ENCODE assay signal across 8 mouse cellular contexts in the genomic region with DNA sequence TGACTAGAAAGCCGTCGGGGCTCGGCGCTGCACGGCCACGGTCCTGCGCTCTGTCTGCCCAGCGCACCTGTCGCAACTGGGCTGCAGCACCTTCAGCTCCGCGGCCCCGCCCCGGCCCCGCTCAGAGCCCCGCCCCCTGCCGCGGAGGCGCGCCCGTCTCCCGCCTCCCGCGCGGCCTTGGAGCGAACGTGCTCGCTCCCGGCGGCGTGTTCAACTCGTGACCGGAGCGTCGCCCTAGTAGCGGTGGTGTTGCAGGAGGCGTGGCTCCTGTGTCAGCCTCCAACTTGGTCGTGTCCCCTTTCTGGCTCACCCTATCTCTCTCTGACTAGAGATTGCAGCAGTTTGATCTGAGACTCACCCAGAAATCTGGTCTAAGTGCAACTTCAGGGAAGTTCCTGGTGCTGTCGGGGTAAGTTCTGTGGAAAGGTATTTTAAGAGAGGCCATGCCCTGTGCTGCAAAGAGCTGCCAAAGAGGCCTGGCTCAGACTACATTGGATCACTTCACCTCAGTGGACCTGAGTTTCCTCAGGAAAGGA. TPM values are rescaled to one million over a fixed set of nuclear protein-coding genes. Genes with fewer than 3 reads are reported as not detected.
DNase-seq lines count a peak whose midpoint lies in the region; ATAC-seq and TF ChIP-seq lines count a peak whose summit lies in the region.

TSS of gene Lima1 (minus strand) at position 123 of the 536 bp plus-strand sequence.

- ATAC-seq in cerebellum, adult (ENCODE audit: insufficient number of reproducible peaks, low FRiP score, low TSS enrichment): peak; percentile 93
- ATAC-seq in forebrain, embryonic 14.5 days: peak; percentile 96
- ATAC-seq in neural tube, embryonic 15.5 days (ENCODE audit: low FRiP score): peak; percentile 94

- peak within 1 kb of the TSS; percentile 95 for H3K4me3 ChIP-seq in E14TG2a.4 (replicated peaks; ENCODE audit: low read length)
- H3K4me3 ChIP-seq in forebrain, embryonic 14.5 days (ENCODE audit: low read depth, low read length): peak within 1 kb of the TSS; percentile 71
- H3K4me3 ChIP-seq in neural tube, embryonic 15.5 days (replicated peaks): peak within 1 kb of the TSS; percentile 63

- H3K4me2 ChIP-seq in forebrain, embryonic 14.5 days (ENCODE audit: low read length): peak within 1 kb of the TSS; percentile 90
- H3K4me2 ChIP-seq in neural tube, embryonic 15.5 days: peak within 1 kb of the TSS; percentile 90

- intact Hi-C loops in heart, postnatal 14 days (cut with DNase I): no loop called here

- no peak within 1 kb of the TSS for H3K27ac ChIP-seq in forebrain, embryonic 14.5 days (ENCODE audit: low read depth, low read length)
- H3K27ac ChIP-seq in neural tube, embryonic 15.5 days (replicated peaks): peak within 1 kb of the TSS; percentile 63

- WGBS in forebrain, embryonic 14.5 days: under 1% methylated on average over 38 of the region's 38 CpGs
- 2% methylated on average over 34 of the region's 38 CpGs for WGBS in neural tube, embryonic 15.5 days

- H3K9me3 ChIP-seq in E14TG2a.4 (ENCODE audit: low read length): peaks cover under 1% of the 10 kb centered on the region; the same call in 1 of the 2 replicates
- no peaks in the 10 kb centered on the region for H3K9me3 ChIP-seq in forebrain, embryonic 14.5 days (replicated peaks; ENCODE audit: control insufficient read depth, low read length)
- H3K9me3 ChIP-seq in neural tube, embryonic 15.5 days (replicated peaks): no peaks in the 10 kb centered on the region

- H3K4me1 ChIP-seq in E14TG2a.4 (replicated peaks; ENCODE audit: low read depth, low read length): peaks cover 32% of the 10 kb centered on the region
- H3K4me1 ChIP-seq in forebrain, embryonic 14.5 days (ENCODE audit: control insufficient read depth, insufficient read depth, low read length): peaks cover 12% of the 10 kb centered on the region
- H3K4me1 ChIP-seq in neural tube, embryonic 15.5 days: peaks cover 21% of the 10 kb centered on the region

- peak within 1 kb of the TSS; percentile 79 for H3K9ac ChIP-seq in forebrain, embryonic 14.5 days (ENCODE audit: low read length)
- peak within 1 kb of the TSS; percentile 63 for H3K9ac ChIP-seq in neural tube, embryonic 15.5 days (replicated peaks)

- no peaks in the 10 kb centered on the region for H3K27me3 ChIP-seq in E14TG2a.4 (ENCODE audit: insufficient read depth, low read length)
- no peaks in the 10 kb centered on the region for H3K27me3 ChIP-seq in forebrain, embryonic 14.5 days (replicated peaks; ENCODE audit: control insufficient read depth, insufficient read depth, low read length)
- no peaks in the 10 kb centered on the region for H3K27me3 ChIP-seq in neural tube, embryonic 15.5 days (replicated peaks)

- DNase-seq in forebrain, embryonic 14.5 days (ENCODE audit: low spot score): peak; percentile 94
- peak; percentile 90 to 93 for DNase-seq in heart, postnatal 14 days
- peak; percentile 76 for DNase-seq in layer of hippocampus, adult 11-12 months (ENCODE audit: low spot score)
- DNase-seq in lung, adult 18-20 months: peak; percentile 90 to 93
- peak; percentile 83 for DNase-seq in testis, postnatal 14 days (ENCODE audit: low spot score)

- no peak for TF ChIP-seq CTCF in E14TG2a.4 (conservative IDR thresholded peaks at IDR 0.05; ENCODE audit: low read length)

- peaks cover 32% of the 10 kb centered on the region for H3K36me3 ChIP-seq in E14TG2a.4 (ENCODE audit: insufficient read depth, low read length)
- H3K36me3 ChIP-seq in forebrain, embryonic 14.5 days (ENCODE audit: control insufficient read depth, insufficient read depth, low read length): no peaks in the 10 kb centered on the region
- H3K36me3 ChIP-seq in neural tube, embryonic 15.5 days: no peaks in the 10 kb centered on the region

RNA-seq across cellular contexts. Expression of gene Lima1, which starts in this region (rescaled TPM):
- polyA plus RNA-seq in forebrain, embryonic 14.5 days (2014; fragmentation: Nextera tagmentation; extraction: Ambion mirVana): 27.0 and 32.1 TPM in 2 replicates
- total RNA-seq in heart, postnatal 14 days (2021): 10 to 100 TPM; 23.5 TPM
- 15.6 and 26.5 TPM in 2 replicates for polyA plus RNA-seq in neural tube, embryonic 15.5 days (2015; fragmentation: Nextera tagmentation; extraction: Ambion mirVana)
